Mouse (Mus musculus): ENCODE data around the gene Gpsm2. TPM values are rescaled to one million over a fixed set of nuclear protein-coding genes. Genes with fewer than 3 reads are reported as not detected.

Gpsm2 gene
- polyA plus RNA-seq, 1 experiment from 2014 or later: 42.2 TPM

DNA sequence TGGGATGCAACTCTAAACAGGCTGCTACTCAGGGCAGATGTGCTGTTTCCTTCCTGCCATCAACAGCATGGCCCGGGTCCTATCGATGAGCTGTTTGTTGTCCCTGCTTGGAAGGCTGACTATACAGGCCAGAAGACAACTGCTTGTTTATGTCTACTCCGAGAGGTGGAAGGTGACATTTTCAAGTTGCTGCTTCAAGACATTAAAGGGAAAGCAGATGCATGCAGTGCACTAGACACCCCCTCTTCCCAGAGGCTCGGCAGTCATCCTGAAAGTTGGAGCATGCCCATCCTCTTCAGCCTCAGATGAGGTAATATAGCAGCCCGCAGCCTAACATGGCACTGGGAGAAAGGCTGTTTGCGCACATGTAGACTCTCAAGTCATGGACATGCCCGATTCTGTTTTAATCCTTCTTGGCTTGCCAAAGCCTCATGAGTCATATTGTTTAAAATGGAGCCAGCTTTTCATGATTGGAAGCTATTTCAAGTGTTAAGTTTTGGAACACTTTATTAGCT, 40.5 kb upstream of the Gpsm2 start:
- no peak overlapping the region for H3K4me2 ChIP-seq (ENCODE audit: low read depth, low read length)
- H3K4me3 ChIP-seq (ENCODE audit: low read depth, low read length): no peak overlapping the region
- H3K9ac ChIP-seq (ENCODE audit: low read depth, low read length): no peak overlapping the region
- ATAC-seq (ENCODE audit: low read depth): no peak
- H3K27me3 ChIP-seq (ENCODE audit: control insufficient read depth, insufficient read depth, low read depth, low read length): no peaks in the 10 kb centered on the region; the same call in 1 of the 2 replicates
- no peak overlapping the region for H3K27ac ChIP-seq (ENCODE audit: low read length)
- H3K4me1 ChIP-seq (ENCODE audit: control insufficient read depth, low read depth, low read length): no peaks in the 10 kb centered on the region; the same call in 1 of the 2 replicates
- 54% methylated on average over 7 of the region's 7 CpGs for WGBS (ENCODE audit: insufficient replicate concordance)
- H3K9me3 ChIP-seq (replicated peaks; ENCODE audit: control insufficient read depth, low read length): no peaks in the 10 kb centered on the region
- H3K36me3 ChIP-seq (ENCODE audit: control insufficient read depth, insufficient read depth): no peaks in the 10 kb centered on the region

DNA sequence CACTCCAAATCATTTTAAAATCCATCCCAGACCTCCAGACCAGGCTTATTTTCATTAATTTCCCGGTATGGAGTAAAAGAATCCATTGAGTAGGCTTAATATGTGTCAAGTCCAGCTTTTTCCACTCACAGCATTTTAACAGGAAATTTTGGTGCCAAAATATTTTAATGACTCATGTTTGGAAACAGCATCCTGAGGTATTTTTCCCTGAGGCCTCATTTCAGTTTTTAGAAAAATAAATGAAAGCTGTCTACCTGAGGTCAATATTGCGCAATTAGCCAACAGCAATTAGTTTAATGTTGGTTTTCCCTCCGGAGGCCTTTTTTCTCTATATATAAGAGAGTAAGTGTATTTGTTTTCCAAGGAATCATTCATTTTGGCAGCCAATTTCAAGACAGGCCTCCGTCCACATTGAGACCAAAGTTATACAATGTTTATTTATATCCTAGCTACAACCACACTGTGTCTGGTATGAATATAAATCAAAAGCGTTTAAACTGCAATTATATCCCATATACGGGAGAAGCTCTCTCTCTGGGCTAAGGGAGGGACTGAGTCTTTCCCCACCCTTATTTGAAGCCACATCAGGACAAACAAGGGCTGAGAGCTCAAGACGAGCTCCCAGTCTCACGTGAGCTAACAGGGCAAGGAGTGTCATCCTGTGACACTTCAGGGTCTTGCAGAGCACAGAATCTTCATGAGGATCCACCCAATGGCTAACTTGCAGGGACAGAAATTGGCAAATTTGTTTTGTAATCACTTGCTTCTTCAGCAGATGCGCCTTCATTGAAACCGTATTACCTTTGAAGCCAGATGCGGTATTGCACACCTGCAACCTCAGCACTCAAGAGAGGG, 37.7 kb upstream of the Gpsm2 start:
- Histone ChIP-seq H3K27me3 (ENCODE audit: control insufficient read depth, insufficient read depth, low read depth, low read length) (no peaks in the 10 kb centered on the region; the same call in 1 of the 2 replicates), H3K9ac (ENCODE audit: low read depth, low read length) (no peak overlapping the region), H3K4me1 (ENCODE audit: control insufficient read depth, low read depth, low read length) (peaks cover 17% of the 10 kb centered on the region), H3K36me3 (ENCODE audit: control insufficient read depth, insufficient read depth) (no peaks in the 10 kb centered on the region), H3K9me3 (replicated peaks; ENCODE audit: control insufficient read depth, low read length) (no peaks in the 10 kb centered on the region), H3K4me2 (ENCODE audit: low read depth, low read length) (no peak overlapping the region), H3K27ac (ENCODE audit: low read length) (no peak overlapping the region), H3K4me3 (ENCODE audit: low read depth, low read length) (no peak overlapping the region)
- ATAC-seq (ENCODE audit: low read depth): no peak
- WGBS (ENCODE audit: insufficient replicate concordance): 74% methylated on average over 11 of the region's 11 CpGs

DNA sequence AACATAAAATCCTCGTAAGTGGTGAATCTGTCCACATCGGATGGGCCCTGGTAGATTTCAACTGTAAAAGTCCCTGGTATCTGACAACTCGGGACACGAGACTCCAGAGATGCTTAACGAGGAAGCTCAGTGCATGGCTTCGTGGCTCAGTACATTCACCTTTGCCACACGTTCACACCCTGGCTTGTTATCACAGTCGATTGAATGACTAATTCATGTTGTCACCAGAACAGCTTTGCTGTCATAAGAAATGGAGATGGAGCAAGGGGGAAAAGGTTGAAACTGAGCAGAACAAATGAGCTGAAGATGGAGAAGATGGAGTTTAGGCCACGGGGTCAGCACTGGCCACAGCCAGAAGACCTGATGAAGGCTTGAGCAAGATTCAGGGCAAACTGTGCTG, 35.5 kb upstream of the Gpsm2 start:
- Histone ChIP-seq H3K9me3 (replicated peaks; ENCODE audit: control insufficient read depth, low read length) (no peaks in the 10 kb centered on the region), H3K4me3 (ENCODE audit: low read depth, low read length) (no peak overlapping the region), H3K4me1 (ENCODE audit: control insufficient read depth, low read depth, low read length) (peaks cover 28% of the 10 kb centered on the region), H3K27me3 (ENCODE audit: control insufficient read depth, insufficient read depth, low read depth, low read length) (no peaks in the 10 kb centered on the region; the same call in 1 of the 2 replicates), H3K27ac (ENCODE audit: low read length) (no peak overlapping the region), H3K9ac (ENCODE audit: low read depth, low read length) (no peak overlapping the region), H3K4me2 (ENCODE audit: low read depth, low read length) (no peak overlapping the region), H3K36me3 (ENCODE audit: control insufficient read depth, insufficient read depth) (no peaks in the 10 kb centered on the region)
- WGBS (ENCODE audit: insufficient replicate concordance): 72% methylated on average over 9 of the region's 9 CpGs
- no peak for ATAC-seq (ENCODE audit: low read depth)

DNA sequence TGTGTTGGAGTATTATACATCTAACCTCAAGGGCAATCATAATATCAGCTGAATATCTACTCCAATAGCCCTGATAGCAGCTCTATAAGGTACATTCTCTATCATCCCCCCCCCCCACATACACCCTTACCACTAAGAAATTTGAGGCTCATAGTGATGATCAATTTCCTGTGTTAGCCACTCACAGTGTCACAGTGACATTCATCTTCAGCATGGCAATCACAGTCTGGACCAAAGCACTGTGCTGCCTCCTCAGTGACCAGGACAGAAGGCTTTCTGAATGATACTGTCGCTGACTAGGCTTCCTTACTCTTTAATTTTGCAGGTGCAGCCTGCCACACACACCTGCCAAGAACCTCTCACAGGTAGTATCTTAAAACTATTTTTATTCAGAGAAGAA, 34.0 kb upstream of the Gpsm2 start:
- Histone ChIP-seq H3K4me3 (ENCODE audit: low read depth, low read length) (no peak overlapping the region), H3K9me3 (replicated peaks; ENCODE audit: control insufficient read depth, low read length) (no peaks in the 10 kb centered on the region), H3K4me1 (ENCODE audit: control insufficient read depth, low read depth, low read length) (peaks cover 37% of the 10 kb centered on the region), H3K4me2 (ENCODE audit: low read depth, low read length) (peak overlapping the region; percentile 55), H3K36me3 (ENCODE audit: control insufficient read depth, insufficient read depth) (no peaks in the 10 kb centered on the region), H3K27ac (ENCODE audit: low read length) (peak overlapping the region; percentile 79), H3K27me3 (ENCODE audit: control insufficient read depth, insufficient read depth, low read depth, low read length) (no peaks in the 10 kb centered on the region; the same call in 1 of the 2 replicates), H3K9ac (ENCODE audit: low read depth, low read length) (no peak overlapping the region)
- 78% methylated on average over 1 of the region's 1 CpGs for WGBS (ENCODE audit: insufficient replicate concordance)
- no peak for ATAC-seq (ENCODE audit: low read depth)

DNA sequence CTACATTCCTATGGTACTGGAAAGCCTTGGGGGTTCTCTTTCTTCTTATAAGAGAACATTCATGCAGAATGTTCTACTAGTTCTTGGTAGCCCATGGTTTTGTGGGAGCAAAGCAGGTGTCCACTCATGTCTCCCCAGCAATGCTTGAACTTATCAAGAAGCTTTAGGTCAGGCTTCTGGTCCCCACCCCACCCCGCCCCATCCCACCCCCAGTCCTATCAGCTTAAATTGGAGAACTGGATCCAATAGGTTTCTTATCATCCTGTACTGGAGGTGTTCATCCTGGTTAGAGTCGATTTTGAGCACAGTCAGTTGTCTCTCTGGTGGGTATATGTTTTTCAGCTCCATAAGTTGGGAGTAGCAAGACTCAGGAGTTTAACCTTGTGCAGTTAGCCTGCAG, 33.4 kb upstream of the Gpsm2 start:
- Histone ChIP-seq H3K9ac (ENCODE audit: low read depth, low read length) (peak overlapping the region; percentile 23; the same call in 1 of the 2 replicates), H3K27me3 (ENCODE audit: control insufficient read depth, insufficient read depth, low read depth, low read length) (no peaks in the 10 kb centered on the region; the same call in 1 of the 2 replicates), H3K36me3 (ENCODE audit: control insufficient read depth, insufficient read depth) (no peaks in the 10 kb centered on the region), H3K4me2 (ENCODE audit: low read depth, low read length) (peak overlapping the region; percentile 55), H3K9me3 (replicated peaks; ENCODE audit: control insufficient read depth, low read length) (no peaks in the 10 kb centered on the region), H3K4me1 (ENCODE audit: control insufficient read depth, low read depth, low read length) (peaks cover 37% of the 10 kb centered on the region), H3K27ac (ENCODE audit: low read length) (peak overlapping the region; percentile 79), H3K4me3 (ENCODE audit: low read depth, low read length) (no peak overlapping the region)
- WGBS (ENCODE audit: insufficient replicate concordance): 30% methylated on average over 2 of the region's 2 CpGs
- peak; percentile 65 for ATAC-seq (ENCODE audit: low read depth)

DNA sequence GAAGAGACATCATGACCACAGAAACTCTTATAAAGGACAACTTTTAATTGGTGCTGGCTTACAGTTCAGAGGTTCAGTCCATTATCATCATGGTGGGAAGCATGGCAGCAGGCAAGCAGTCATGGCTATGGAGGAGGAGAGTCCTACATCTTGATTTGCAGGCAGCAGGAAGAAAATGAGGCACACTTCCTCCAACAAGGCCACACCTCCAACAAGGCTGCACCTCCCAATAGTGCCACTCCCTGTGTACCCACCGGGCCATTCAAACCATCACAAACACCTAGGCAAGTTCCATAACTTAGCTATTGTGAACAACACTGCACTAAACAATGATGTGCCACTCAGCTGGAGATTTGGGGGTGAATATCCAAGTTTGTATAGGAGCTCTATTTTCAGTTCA, 32.4 kb upstream of the Gpsm2 start:
- Histone ChIP-seq H3K27ac (ENCODE audit: low read length) (peak overlapping the region; percentile 70), H3K9me3 (replicated peaks; ENCODE audit: control insufficient read depth, low read length) (no peaks in the 10 kb centered on the region), H3K9ac (ENCODE audit: low read depth, low read length) (no peak overlapping the region), H3K36me3 (ENCODE audit: control insufficient read depth, insufficient read depth) (no peaks in the 10 kb centered on the region), H3K27me3 (ENCODE audit: control insufficient read depth, insufficient read depth, low read depth, low read length) (no peaks in the 10 kb centered on the region; the same call in 1 of the 2 replicates), H3K4me3 (ENCODE audit: low read depth, low read length) (no peak overlapping the region), H3K4me2 (ENCODE audit: low read depth, low read length) (peak overlapping the region; percentile 3; the same call in 1 of the 2 replicates), H3K4me1 (ENCODE audit: control insufficient read depth, low read depth, low read length) (peaks cover 42% of the 10 kb centered on the region)
- 38% methylated on average over 1 of the region's 1 CpGs for WGBS (ENCODE audit: insufficient replicate concordance)
- ATAC-seq (ENCODE audit: low read depth): peak; percentile 34; the same call in 1 of the 2 replicates

DNA sequence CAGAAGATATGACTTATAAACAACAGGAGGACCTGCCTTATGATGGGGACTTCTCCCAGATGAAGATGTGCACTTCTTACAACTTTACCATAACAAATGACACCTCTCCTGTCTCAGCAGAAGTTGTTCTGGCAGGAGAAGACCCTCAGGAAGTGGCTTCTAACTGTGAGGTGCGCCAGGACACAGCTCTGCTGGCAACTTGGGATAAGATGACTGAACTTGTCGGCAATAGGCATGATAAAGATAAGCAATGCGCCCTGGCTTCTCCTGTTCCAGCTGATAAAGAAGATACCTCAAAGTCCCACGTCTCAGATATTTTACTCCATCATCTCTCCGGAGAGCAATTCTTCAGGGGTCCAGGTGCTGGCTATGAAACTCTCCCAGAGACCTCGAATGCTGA, 29.6 kb upstream of the Gpsm2 start:
- Histone ChIP-seq H3K4me2 (ENCODE audit: low read depth, low read length) (peak overlapping the region; percentile 49), H3K36me3 (ENCODE audit: control insufficient read depth, insufficient read depth) (no peaks in the 10 kb centered on the region), H3K27ac (ENCODE audit: low read length) (peak overlapping the region; percentile 89), H3K9me3 (replicated peaks; ENCODE audit: control insufficient read depth, low read length) (no peaks in the 10 kb centered on the region), H3K4me1 (ENCODE audit: control insufficient read depth, low read depth, low read length) (peaks cover 40% of the 10 kb centered on the region), H3K27me3 (ENCODE audit: control insufficient read depth, insufficient read depth, low read depth, low read length) (no peaks in the 10 kb centered on the region), H3K9ac (ENCODE audit: low read depth, low read length) (peak overlapping the region; percentile 19), H3K4me3 (ENCODE audit: low read depth, low read length) (peak overlapping the region; percentile 13)
- WGBS (ENCODE audit: insufficient replicate concordance): 17% methylated on average over 6 of the region's 6 CpGs
- peak; percentile 87 for ATAC-seq (ENCODE audit: low read depth)

DNA sequence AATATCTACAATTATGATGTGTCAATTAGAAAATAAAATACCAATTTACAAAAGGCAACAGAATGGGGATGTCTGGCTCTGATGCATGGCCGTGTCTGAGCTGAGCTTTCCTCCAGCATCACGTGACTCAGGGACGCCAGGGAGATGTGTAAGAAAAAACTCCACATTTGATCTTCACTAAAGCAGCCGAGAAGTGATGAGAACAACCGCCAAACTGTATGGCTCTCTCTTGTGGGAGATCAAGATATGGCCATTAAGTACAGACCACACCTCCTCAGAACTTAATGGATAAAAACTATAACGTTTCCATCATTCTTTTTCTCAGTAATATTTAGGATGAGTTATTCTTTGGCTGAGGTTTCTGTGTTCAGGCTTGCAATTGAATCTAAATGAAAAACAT, 29.0 kb upstream of the Gpsm2 start:
- H3K36me3 ChIP-seq (ENCODE audit: control insufficient read depth, insufficient read depth): no peaks in the 10 kb centered on the region
- H3K27ac ChIP-seq (ENCODE audit: low read length): peak overlapping the region; percentile 89
- peak overlapping the region; percentile 19 for H3K9ac ChIP-seq (ENCODE audit: low read depth, low read length)
- WGBS (ENCODE audit: insufficient replicate concordance): 21% methylated on average over 6 of the region's 6 CpGs
- peaks cover 37% of the 10 kb centered on the region for H3K4me1 ChIP-seq (ENCODE audit: control insufficient read depth, low read depth, low read length)
- H3K4me3 ChIP-seq (ENCODE audit: low read depth, low read length): peak overlapping the region; percentile 13
- no peaks in the 10 kb centered on the region for H3K27me3 ChIP-seq (ENCODE audit: control insufficient read depth, insufficient read depth, low read depth, low read length)
- H3K4me2 ChIP-seq (ENCODE audit: low read depth, low read length): peak overlapping the region; percentile 49
- no peaks in the 10 kb centered on the region for H3K9me3 ChIP-seq (replicated peaks; ENCODE audit: control insufficient read depth, low read length)
- peak; percentile 72 for ATAC-seq (ENCODE audit: low read depth)

DNA sequence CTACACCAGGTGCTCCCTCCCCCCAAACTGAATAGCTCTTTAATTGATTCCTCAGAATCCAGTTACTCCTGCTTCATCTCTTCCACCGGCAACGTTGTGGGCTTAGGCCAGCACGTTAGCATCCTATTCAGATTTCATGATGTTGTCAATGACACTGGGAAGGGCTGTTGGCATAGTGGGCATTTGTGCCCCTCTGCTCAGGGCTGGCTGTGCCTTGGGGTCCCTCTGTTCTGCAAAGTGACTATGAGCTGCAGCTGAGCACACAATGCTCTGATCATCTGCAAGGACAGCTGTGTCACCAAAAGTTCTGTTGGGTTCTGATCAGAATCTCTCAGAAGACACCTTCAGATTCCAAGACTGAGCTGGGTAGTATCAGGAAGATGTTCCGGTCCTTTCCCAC, 22.0 kb upstream of the Gpsm2 start:
- H3K9ac ChIP-seq (ENCODE audit: low read depth, low read length): no peak overlapping the region
- H3K27me3 ChIP-seq (ENCODE audit: control insufficient read depth, insufficient read depth, low read depth, low read length): no peaks in the 10 kb centered on the region
- 76% methylated on average over 4 of the region's 4 CpGs for WGBS (ENCODE audit: insufficient replicate concordance)
- H3K36me3 ChIP-seq (ENCODE audit: control insufficient read depth, insufficient read depth): no peaks in the 10 kb centered on the region
- H3K9me3 ChIP-seq (replicated peaks; ENCODE audit: control insufficient read depth, low read length): no peaks in the 10 kb centered on the region
- ATAC-seq (ENCODE audit: low read depth): no peak
- no peak overlapping the region for H3K27ac ChIP-seq (ENCODE audit: low read length)
- H3K4me2 ChIP-seq (ENCODE audit: low read depth, low read length): no peak overlapping the region
- no peak overlapping the region for H3K4me3 ChIP-seq (ENCODE audit: low read depth, low read length)
- H3K4me1 ChIP-seq (ENCODE audit: control insufficient read depth, low read depth, low read length): peaks cover 10% of the 10 kb centered on the region

Data from liver, embryonic 16.5 days (tissue).